Mouse (Mus musculus) CH12F3 (cell line): ENCODE data around the gene Ctnna2.

Experiments
- in situ Hi-C: fragments of 300-500 bp; cut with MboI; formaldehyde crosslinking; loops from 2 replicates; pipeline ENCODE4 v1.14.3; 2020; ENCODE audit warnings: low sequenced_read_pairs

Ctnna2 gene

DNA sequence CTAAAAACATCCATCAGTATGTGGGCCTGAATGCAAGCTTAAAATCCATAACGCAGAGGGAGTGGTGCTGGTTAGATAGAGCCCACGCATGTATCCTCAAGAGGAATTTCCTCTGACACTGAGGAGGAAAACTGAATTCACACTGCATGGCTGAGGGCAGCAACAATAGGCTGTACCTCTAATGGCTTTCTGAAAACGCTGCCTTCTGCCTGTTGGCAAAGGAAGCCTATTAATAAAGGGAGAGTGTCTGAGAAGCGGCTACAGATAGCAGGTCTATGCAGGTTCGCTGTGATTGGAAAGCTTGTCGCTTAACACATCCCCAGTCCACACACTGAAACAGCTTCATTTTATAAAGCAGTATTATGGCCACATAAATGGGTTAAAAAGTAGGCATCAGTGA is 688.1 kb downstream of the Ctnna2 start:
- in situ Hi-C loops = no loop called here

DNA sequence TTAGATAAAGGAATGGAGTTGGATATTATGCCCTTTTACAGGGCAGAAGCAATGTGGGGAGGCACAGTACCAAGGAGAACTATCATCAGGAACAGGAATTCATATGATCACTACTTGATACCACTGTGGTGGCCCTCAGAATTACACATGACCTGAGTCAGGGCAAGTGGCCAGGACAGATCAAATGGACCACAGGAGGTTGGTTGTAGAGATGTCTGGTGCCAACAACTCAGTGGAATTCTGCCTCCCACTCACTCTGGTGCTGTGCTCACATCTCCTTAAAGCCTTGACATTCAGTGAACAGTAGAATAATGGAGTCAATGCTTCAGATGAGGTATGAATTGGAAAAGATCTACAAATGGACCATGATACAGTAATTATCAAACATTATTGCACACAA is 691.1 kb downstream of the Ctnna2 start:
- in situ Hi-C loops = no loop called here

DNA sequence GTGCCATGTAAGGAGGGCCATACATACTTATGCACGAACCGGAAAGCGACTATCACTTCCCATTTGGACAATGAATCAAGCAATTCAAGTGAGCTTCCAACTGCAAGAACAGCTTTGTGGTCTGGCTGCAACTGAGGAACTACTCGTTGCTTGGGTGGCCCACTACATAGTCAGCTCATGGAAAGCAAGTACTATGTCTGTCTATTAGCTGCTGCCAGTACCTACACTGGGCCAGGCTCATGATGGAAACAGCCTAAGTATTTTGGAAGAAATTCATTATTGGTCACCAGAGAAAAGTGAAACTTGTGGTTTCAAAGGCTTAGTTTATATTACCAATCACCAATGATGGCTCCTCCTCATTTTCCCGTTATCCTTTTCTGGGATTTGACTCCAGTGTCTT is 693.2 kb downstream of the Ctnna2 start:
- in situ Hi-C loops = no loop called here

DNA sequence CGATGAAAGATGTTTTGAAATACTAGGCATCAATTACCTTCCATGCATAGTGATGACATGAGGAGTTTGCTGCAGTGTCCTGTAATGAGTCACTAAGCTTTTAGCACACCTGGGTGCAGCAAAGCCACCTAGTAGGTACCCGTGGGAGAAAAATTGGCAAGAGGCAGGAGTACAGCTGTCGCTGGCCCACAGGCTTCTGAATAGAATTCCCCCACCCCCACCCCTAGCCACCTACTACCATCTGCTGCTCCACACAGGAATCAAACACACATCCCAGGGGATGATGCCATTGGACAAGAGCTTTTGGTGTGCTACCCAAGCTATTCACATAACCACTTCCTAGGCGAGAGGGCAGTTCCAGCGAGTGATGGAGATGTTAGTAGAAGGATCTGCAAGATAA is 700.7 kb downstream of the Ctnna2 start:
- in situ Hi-C loops = no loop called here

DNA sequence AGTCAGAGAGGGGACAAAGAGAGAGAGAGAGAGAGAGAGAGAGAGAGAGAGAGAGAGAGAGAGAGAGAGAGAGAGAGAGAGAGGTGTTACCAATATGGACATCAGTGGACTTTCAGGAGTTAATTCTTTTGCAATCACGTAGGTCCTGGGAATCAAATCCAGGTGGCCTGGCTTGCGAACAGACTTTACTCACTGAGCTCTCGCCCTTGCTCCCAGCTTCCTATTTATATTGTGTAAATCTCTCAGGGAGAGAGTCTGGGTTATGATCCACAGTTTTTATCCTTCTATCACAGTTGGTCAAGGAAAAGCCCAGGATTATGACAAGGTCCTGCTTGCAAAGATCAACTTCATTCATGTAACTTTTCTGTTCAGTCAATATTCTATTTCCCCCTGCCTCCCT is 714.3 kb downstream of the Ctnna2 start:
- in situ Hi-C loops = no loop called here

DNA sequence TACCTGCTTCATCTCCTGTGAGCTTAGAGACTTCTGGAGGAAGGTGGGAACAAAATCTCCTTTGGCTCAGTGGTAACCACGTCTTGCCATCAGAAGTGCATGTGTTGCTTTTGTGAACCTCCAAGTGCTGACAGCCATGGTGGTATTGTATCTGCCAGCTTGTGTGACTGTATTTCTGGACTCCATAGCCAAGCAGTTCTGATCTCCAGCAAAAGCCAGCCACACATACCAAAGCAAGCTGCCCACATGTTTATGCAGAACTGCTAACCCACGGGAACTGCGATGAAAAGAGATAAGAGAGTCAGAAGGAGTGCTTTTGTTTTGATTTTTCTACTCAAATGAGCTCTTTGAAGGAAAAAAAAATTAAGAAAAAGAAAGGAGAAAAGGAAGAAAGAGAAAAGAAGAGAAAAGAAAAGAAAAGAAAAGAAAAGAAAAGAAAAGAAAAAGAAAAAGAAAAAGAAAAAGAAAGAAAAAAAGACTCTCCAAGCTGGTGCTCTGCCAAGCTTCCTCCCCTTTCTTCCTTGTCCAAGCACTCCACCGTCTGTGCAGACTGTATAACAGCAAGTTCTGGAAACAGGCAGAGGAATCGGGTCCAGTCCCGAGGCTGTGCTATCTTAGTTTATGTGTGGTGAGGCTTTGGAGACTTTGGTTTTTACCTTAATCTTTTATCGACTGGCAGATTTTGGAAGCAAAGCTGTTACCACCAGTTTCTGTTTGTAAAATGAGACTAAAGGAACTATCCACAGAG is 722.0 kb downstream of the Ctnna2 start:
- in situ Hi-C loops = no loop called here

DNA sequence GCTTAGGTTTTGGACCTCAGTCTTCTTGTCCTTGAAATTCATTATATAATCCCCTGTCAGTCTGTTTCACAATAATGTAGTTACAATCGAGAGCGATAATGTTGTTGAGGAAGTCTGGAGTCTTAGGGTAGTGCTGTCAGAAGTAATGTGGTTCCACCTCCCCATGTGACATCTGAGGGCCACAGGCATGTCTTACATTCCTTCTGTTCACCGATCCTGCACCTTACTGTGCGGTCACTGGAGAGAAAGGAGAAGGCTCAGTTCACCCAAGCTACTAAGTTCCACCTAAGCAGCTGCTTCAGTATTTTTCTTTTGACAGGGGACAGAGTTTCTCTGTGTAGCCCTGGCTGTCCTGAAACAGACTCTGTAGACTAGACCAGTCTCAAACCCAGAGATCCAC is 723.2 kb downstream of the Ctnna2 start:
- in situ Hi-C loops = no loop called here

DNA sequence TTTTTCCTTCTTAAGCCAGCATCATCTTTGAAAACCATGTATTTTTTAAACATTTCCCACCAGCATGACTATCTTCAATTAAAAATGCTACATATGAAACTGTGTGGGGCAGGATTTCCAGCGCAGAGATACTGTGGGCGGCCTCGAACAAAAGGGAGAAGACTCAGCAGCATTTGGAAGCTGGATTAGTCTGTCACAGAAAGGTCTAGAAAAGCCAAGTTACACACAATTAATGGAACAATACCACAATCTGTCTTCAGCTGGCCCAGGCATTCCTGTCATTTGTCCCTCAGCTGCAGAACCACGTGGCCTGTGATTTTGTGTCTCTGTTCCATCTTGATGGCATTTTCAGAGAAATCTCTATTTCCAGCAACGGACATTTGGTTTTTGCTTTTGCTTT is 726.0 kb downstream of the Ctnna2 start:
- in situ Hi-C loops = no loop called here

DNA sequence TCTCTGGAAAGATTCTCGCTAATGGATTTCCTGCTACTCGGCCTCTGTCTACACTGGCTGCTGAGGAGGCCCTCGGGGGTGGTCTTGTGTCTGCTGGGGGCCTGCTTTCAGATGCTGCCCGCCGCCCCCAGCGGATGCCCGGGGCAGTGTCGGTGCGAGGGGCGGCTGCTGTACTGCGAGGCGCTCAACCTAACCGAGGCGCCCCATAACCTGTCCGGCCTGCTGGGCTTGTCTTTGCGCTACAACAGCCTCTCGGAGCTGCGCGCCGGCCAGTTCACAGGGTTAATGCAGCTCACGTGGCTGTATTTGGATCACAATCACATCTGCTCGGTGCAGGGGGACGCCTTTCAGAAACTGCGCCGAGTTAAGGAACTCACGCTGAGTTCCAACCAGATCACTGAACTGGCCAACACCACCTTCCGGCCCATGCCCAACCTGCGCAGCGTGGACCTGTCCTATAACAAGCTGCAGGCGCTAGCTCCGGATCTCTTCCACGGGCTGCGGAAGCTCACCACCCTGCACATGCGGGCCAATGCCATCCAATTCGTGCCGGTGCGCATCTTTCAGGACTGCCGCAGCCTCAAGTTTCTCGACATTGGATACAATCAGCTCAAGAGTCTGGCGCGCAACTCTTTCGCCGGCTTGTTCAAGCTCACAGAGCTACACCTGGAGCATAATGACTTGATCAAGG is 735.8 kb downstream of the Ctnna2 start:
- in situ Hi-C loops = no loop called here

DNA sequence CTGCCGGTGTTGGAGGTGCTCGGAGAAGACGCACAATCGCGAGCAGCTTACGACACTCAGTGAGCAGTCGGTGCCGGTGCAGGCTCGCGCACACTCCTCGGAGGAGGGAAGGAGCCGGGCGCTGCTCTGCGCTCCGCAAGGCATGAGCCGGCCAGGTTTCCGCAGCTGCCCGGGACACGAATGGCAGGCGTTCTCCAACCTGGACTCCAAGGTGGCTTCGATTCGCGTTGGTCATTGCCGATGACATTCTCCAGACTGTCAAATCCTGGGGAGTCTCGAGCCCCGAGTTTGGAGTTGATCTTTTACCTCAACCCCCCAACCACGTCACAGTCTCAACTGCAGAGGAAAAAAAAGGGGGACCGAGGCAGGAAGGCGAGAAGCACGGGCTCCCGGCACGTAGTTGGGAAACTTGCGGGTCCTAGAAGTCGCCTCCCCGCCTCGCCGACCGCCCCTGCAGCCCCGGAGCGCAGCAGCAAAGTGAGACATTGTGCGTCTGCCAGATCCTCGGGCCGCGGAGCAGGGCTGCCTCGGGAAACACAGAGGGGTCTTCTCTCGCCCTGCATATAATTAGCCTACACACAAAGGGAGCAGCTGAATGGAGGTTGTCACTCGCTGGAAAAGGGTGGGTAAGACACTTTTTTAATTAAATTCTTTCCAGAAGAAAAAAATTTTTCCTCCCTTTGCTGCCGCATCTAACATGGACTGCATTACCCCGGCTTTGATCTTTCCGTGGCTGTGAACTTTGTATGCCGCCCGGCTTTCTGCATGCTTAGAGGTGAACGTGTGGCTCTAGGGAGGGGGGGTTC is 736.7 kb downstream of the Ctnna2 start, which contains the start of gene Lrrtm1:
Gene Lrrtm1 (plus strand): TSS at position 89 of the 806 bp plus-strand sequence.
- in situ Hi-C loops = no loop called here

DNA sequence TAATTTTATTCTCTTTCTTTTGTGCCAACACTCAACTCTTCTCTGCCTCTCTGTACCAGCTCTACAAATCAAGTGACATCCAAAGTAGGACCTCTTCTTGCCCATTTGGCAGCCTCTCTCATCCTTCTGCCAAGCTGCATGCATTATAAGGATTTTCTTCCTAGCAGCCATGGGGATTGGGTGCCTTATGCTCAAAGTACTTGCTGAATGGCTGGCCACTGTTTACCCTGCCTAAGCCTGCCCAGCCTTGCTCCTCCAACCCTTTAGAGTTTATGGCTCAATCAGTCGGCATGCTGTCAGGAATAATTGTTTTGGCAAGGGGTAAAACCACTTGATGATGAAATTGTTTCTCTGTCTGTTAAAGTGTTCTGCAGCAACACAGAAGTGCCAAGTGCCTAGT is 739.1 kb downstream of the Ctnna2 start:
- in situ Hi-C loops = no loop called here

DNA sequence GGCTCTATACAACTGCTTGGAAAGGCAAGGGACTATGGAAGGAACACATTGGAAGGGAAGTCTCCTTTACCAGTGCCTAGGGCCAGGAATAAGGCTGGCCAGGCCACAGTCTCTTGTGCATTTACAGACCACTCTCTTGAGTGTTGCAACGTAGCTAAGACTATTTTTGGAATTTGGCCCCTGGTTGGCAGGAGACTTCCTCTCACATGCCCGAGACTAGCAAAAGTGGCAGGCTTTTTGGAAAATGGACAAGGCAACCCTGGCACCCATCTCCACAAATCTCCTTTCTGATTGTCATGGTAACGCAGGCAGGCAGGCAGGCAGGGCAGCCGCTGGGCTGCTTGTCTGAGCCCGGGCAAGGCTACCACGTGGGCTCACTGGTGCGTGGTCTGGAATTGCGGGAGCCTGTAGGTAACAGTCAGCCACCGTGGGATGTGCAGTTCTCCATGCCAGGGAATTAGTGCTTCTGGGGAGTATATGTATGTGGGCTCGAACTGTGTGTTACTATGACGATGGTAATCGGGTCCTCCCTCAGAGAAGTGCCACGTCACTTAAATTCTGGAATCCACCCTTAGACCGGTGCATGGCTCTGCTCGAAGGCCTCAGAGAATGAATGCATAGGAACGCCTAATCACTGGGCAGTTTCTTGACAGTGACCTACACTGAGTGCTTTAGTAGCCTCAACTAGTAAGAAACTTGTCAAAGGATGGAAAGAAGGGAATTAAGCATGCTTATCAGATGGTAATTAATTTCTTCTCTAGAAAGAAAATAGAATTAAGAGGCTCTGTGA is 756.5 kb downstream of the Ctnna2 start:
- in situ Hi-C loops = no loop called here

DNA sequence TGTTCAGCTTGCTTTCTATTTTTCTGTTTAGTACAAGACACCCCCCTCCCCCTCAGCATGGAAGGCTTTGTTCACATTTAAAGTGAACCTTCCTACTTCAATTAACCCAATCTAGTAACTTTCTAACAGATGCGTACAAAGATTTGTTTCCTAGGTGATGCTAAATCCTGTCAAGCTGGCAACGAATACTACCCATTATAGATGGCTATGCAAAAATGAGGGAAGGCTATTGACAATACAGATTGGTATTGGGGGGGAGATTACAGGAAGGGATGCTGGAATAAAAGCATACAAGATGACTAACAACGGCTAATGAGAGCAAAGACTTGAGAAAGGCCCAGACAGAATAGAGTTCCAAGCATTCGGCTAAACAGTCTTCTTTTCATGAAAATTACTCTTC is 758.7 kb downstream of the Ctnna2 start:
- in situ Hi-C loops = no loop called here

DNA sequence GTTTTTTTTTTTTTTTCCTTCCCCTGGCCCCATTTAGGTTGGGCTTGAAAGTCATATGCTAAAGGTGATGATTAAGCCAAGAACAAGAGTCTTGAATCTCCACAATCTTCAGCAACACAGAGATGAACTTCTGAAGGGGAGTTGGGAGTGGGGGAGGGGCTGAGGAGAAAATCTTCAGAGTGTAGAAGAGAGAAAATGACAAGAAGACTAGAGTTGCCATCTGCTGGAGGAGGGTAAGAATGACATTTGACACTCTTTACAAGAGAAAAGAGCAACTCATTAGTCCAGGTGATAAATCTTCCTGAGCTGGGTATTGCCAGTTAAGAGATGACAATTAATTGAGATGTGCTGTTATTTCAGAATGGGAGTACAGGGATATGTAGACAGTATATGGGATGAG is 760.6 kb downstream of the Ctnna2 start:
- in situ Hi-C loops = no loop called here

DNA sequence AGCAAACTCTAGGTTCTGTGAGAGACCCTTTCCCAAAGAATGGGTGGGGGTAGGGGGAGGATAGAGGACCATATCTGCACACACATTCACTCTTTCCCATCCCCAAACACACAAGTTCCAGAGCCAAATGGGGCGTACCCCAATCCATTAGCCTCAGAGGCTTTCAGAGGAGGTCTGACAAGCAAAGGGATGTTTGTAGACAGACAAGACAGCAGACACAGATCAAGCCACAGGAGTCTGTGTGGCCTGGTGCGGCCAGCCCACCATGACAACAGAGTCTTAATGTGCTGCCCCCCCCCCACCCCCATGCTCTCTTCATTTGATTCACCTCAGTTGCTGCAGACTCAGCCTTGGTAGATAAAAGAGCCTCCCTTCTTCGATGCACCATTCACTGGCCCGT is 764.2 kb downstream of the Ctnna2 start:
- in situ Hi-C loops = no loop called here

DNA sequence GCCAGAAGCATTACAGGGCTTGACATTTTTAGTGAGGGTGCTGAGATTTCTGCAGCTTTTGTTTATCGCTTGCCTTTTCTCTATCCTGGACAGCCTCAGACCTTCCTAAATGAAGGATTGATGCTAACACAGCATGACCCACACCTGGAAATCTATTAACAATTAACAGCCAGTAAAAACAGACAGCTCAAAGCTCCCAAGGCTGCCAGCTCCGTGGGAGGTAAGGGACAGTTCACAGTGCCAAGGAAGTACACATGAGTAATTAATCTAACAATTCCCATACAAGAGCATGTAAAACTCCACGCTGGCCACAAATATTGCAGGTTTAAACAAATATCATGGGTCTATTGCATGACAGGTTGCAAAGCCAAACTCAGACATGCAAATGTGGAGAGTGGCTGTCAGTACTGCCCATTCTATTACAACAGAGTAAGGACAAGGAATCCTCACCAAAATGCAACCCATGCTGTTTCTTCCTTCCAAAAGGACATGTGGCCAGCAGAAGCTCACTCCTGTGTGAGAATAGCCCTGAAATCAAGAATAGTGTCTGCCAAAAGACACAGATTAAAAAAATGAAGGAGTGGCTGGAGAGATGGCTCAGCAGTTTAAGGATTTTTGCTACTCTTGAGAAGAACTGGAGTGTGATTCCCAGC is 765.6 kb downstream of the Ctnna2 start:
- in situ Hi-C loops = no loop called here

DNA sequence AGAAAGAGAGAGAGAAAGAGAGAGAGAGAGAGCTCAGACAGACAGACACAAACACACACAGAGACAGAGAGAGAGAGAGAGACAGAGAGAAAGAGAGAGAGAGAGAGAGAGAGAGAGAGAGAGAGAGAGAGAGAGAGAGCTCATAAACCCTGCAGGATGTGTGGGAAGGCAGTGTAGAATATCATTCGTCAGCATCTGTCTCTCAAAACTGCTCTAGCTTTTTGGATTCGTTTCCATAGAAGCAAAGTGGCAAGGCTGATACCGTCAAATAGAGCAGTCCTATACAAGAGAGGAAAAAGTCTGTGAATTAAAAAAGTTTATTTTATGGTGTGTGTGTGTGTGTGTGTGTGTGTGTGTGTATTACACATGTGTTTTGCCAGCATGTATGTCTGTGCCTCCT is 769.6 kb downstream of the Ctnna2 start:
- in situ Hi-C loops = no loop called here

DNA sequence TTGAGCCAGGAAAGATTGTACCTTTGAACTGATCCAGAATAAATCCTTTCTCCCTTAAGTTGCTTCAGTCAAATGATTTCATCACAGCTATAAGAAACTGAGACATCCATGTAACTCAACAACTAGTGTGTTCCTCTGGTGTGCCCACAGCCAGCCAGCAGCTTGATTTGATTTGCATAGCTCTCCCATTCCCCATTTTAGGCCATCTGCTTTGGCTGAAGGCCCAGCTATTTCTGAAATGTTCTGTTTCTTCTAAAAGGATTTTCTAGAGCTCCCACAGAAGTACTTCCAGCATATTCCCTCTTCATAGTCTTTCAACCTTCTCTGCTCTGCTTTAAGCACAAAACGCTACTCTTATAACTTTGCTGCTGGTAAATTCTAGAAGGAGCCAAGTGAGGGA is 770.3 kb downstream of the Ctnna2 start:
- in situ Hi-C loops = no loop called here

DNA sequence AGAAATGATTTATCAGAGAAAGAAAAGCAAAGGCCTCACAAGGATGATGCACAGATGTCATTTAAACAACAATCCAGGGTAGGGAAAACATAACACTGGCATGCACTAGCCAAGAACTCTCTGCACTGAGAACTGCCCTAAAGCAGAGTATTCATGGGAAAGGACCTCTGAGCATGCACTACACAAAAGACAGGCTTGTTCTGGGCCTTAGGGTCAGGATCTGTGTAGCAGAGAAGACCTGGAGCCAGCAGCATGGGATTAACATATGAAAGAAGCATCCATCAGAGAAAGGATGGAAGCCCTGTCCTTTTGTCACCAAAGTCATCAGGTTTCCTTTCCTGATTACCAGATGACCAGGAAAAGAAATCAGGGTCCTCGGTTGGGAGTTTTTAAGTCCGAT is 780.1 kb downstream of the Ctnna2 start:
- in situ Hi-C loops = no loop called here

DNA sequence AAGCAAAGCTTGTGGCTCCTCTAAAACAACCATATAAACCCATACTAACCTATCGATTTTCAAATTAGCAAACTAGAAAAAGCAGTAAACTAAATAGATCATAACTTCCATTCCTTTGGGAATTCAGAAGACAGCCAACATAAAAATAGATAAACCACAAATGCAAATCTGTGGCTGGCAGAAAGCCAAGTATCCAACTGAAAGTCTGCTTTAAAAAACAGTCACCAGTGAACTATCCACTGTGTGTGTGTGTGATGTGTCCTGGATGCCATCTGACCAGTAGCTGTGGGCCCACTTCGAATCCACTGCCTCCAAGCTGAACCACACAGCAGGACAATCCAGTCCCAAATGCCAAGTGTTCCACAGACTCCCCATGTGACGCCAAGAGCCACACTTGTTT is 782.8 kb downstream of the Ctnna2 start:
- in situ Hi-C loops = no loop called here

DNA sequence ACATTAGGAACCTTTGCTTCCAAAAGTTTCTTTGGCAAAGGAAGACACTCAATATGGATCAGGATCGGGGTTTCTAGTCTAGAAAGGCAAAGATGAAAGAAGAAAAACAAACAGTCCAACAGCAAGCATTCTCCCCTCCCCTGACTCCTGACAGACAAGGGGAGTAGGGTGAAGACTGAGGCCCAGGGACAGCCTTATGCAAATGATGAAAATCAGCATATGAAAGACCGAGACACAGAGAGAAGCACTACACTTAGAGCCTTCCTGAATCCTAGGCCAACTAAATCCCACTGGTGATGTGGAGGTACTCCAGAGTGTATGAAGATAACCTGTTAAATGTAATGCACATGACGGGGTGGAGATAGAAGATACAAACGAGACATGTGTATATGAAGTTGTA is 787.9 kb downstream of the Ctnna2 start:
- in situ Hi-C loops = no loop called here
